Mouse (Mus musculus): ENCODE data around the gene Fam83g.

Fam83g gene

DNA sequence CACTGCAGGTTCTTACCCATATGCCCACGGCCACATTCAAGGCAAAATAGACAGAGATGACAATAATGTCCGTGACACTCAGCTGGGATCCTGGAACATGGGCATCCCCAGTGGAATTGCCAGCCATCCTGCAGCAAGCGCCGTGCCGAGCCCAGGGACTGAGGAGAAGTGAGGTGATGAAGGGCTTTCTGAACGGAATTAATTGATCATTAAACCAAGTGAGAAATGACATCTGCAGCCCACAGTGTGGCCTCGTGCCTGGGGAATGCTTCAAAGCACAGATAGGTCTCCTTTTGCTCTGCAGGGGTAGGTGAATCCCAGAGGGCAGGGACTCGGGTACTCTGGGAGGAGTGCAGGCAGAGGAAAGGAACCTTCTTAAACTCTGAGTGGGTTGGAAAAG lies 35.9 kb downstream of the Fam83g start:
- no peak for DNase-seq

- no peak for DNase-seq
These were observed 36.7 kb downstream of the Fam83g start, which contains the start of gene Slc5a10 for GRCm38 (mm10) chr11:61720636-61721035. Gene Slc5a10, minus strand, starts transcription at chr11:61720826.

GRCm38 (mm10) chr11:61722077-61722476 lies 38.2 kb downstream of the Fam83g start:
- no peak for DNase-seq

DNA sequence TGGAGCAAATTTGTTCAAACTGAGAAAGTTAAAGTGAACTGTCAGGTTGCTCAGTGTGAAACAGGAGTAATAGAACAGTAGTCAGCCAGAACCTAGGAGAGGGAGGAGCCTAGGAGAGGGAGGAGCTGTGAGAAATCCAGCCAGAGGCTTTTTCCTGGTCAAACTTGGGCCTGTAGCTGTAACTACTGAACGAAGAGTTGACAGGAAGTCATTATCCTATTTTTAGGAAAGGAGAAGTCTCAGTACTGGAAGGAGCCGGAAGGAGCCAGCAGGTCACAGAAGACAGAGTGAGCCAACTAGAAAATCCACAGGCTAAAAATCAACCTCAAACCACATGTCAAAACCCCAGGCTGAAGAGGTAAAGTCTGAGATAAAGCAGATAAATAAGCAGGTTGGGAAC lies 44.1 kb downstream of the Fam83g start:
- no peak for DNase-seq

- DNase-seq, result no peak
These were observed 48.8 kb downstream of the Fam83g start for GRCm38 (mm10) chr11:61732672-61733071.

GRCm38 (mm10) chr11:61737290-61737689 lies 53.4 kb downstream of the Fam83g start:
- DNase-seq, result no peak

DNA sequence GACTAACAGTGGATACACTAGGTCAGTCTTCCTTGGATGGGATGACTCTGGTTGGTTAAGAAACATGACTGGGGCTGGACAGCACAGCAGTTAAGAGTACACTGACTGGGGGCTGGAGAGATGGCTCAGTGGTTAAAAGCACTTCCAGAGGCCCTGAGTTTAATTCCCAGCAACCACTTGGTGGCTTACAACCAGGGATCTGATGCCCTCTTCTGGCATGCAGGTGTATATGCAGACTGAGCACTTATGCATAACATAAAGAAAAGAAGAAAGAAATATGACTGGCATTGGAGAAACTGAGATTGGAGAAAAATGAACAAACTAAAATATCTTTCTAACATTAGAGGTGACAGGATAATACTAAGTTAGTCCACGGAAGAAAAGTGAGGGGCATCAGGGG lies 56.6 kb downstream of the Fam83g start:
- no peak for DNase-seq

DNA sequence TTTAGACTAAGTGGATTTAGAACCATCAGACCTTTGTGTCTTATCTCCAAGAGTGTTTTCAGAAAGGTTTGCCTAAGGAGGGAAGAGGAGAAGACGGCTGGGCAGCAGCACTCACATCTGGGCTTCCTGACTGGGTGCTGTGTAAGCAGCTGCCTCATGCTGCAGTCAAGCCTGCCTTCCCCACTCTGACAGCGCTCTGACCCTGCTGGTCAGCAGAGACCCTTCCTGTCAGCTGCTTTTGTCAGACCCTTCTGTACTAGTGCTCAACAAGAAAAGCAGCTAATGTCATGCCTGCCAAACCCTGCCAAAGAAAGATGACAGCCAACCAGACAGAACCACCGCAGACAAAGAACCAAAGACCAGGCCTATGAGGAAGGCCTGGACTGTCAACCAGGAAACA lies 59.9 kb downstream of the Fam83g start:
- DNase-seq, result no peak

DNA sequence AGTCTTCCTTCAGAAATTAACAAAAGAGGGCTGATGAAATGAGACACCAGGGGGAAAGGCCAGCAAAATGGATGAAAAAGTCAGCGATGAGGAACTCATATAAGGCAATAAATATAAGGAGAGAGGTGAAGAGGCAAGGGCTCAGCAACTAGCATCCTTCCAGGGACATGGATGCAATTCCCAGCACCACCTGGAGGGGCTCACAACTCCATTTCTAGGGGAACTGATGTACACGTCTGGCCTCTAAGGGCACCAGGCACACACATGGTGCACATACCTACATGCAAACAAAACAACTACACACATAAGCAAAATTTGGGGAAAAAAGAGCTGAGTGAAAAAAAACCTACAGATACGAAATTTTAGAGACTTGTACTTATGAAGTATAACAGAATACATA lies 60.6 kb downstream of the Fam83g start:
- DNase-seq, result no peak

- no peak for DNase-seq
These were observed 61.9 kb downstream of the Fam83g start for GRCm38 (mm10) chr11:61745781-61746180.

DNA sequence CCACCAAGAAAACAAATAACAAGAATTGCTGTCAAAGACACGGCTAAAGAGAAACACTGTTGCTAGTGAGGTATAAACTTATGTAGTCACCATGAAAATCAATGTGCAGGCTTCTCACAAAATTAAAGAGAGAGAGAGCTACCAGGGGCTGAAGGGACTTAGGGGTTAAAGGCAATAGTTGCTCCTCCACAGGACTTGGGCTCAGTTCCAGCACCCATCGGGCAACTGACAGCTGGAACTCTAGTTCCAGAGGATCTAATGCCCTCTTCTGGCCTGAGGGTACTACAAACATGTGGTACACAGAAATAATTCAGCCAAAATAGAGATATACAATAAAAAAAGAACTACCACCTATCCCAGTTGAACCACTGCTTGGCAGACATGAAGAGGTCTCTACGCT lies 63.3 kb downstream of the Fam83g start:
- DNase-seq, result no peak

- DNase-seq, result peak; percentile 33
These were observed 67.7 kb downstream of the Fam83g start for GRCm38 (mm10) chr11:61751612-61752011.

DNA sequence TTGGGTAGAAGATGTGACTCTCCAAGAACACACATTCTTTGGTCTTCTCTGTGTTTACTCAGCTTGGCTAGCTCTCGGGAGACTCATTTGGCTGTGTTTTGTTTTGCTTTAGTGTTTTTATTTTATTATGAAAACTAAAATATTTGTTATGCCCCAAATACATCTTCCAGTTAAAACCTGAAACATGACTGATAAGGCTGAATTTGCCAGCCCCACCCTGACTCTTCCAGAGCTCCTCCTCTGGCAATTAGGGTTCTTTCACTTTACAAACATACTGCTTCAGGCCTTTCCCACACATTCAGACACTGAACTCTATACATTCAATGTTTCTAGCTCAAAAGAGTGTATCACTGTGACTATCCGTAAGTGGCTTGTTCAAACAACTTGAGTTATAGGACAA lies 73.3 kb downstream of the Fam83g start:
- DNase-seq, result no peak

All from thymus, postnatal 14 days (tissue).